Mouse (Mus musculus) midbrain, embryonic 12.5 days (tissue): Measurements from ENCODE around the gene Cpt1c. TPM values are rescaled to one million over a fixed set of nuclear protein-coding genes. Genes with fewer than 3 reads are reported as not detected.

Experiments
- ATAC-seq: fragments of 200-750 bp; cut with Nextera tagmentation; 2 replicates; pipeline ENCODE4 v1.8.0; 2017; ENCODE audit warnings: low read depth, moderate TSS enrichment, moderate library complexity; ENCODE audit not compliant: low FRiP score
- H3K27ac ChIP-seq: fragments of 300-500 bp; sonication (generic); replicated peaks from 2 replicates; pipeline ENCODE4 v1.5.1; 2016; ENCODE audit warnings: mild to moderate bottlenecking
- H3K27me3 ChIP-seq: fragments of 300-500 bp; sonication (generic); 2 replicates; pipeline ENCODE4 v1.6.1; 2016; ENCODE audit warnings: mild to moderate bottlenecking
- H3K36me3 ChIP-seq: fragments of 300-500 bp; sonication (generic); 2 replicates; pipeline ENCODE4 v1.6.1; 2016
- H3K4me1 ChIP-seq: fragments of 300-500 bp; sonication (generic); 2 replicates; pipeline ENCODE4 v1.6.1; 2016
- H3K4me2 ChIP-seq: fragments of 300-500 bp; sonication (generic); replicated peaks from 2 replicates; pipeline ENCODE4 v1.6.1; 2016; ENCODE audit warnings: mild to moderate bottlenecking, moderate library complexity
- H3K4me3 ChIP-seq: fragments of 300-500 bp; sonication (generic); 2 replicates; pipeline ENCODE4 v1.5.1; 2016; ENCODE audit warnings: mild to moderate bottlenecking
- H3K9ac ChIP-seq: fragments of 300-500 bp; sonication (generic); replicated peaks from 2 replicates; pipeline ENCODE4 v1.6.1; 2016; ENCODE audit warnings: mild to moderate bottlenecking, moderate library complexity
- H3K9me3 ChIP-seq: fragments of 300-500 bp; sonication (generic); 2 replicates; pipeline ENCODE4 v1.6.1; 2016; ENCODE audit warnings: mild to moderate bottlenecking
- WGBS: fragments of 180-500 bp; shearing (Covaris S2); methylation state at CpG from one replicate; pipeline ENCODE4 v1.1.7; 2016; 5-methylcytosine and 5-hydroxymethylcytosine counted together
- polyA plus RNA-seq: library from polyadenylated mRNA; unstranded; fragments of >200 nt; fragmentation: Nextera tagmentation; extraction: Ambion mirVana; gene quantifications from 2 replicates; pipeline ENCODE4 v1.2.1, GENCODE M21; 2016

Cpt1c gene
- polyA plus RNA-seq, 1 experiment from 2014 or later, result 43.7 TPM

GRCm38 (mm10) chr7:44997940-44998428 is 23.3 kb upstream of the Cpt1c start:
- Histone ChIP-seq H3K9ac (peak overlapping the region; percentile 82), H3K4me2 (peak overlapping the region; percentile 79), H3K4me1 (peaks cover 37% of the 10 kb centered on the region), H3K36me3 (peaks cover 45% of the 10 kb centered on the region), H3K9me3 (no peaks in the 10 kb centered on the region), H3K27me3 (no peaks in the 10 kb centered on the region), H3K27ac (peak overlapping the region; percentile 80), H3K4me3 (peak overlapping the region; percentile 68)
- WGBS, result 6% methylated on average over 15 of the region's 15 CpGs
- ATAC-seq, result peak; percentile 17; the same call in 1 of the 2 replicates

- Histone ChIP-seq H3K9ac (peak within 1 kb of the TSS; percentile 82), H3K36me3 (peaks cover 45% of the 10 kb centered on the region), H3K27me3 (no peaks in the 10 kb centered on the region), H3K27ac (peak within 1 kb of the TSS; percentile 80), H3K9me3 (no peaks in the 10 kb centered on the region), H3K4me3 (peak within 1 kb of the TSS; percentile 68), H3K4me1 (peaks cover 37% of the 10 kb centered on the region), H3K4me2 (peak within 1 kb of the TSS; percentile 79)
- WGBS, result under 1% methylated on average over 43 of the region's 43 CpGs
- peak; percentile 90 for ATAC-seq
These were observed 22.7 kb upstream of the Cpt1c start, which contains the start of gene Irf3 for GRCm38 (mm10) chr7:44997231-44997939. Gene Irf3 (plus strand): TSS chr7:44997648.

DNA sequence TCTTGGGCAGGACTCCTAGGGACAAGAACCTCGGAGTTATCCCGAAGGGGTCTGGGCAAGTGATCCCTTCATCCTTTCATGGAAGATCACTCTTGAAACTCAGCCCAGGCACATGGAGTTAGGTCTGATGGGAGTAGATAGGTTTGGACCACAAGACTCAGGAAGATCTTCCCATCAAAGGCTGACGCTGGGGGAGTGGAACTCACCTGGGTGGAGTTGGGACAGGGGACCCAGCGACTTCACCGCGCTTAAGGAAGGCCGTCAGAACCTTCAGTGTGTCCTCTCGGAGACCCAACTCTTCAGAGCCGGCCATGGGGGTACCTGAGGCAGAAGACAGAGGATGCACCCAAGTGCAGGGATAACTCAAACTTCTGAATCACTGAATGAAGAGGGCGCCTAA is 22.0 kb upstream of the Cpt1c start:
- Histone ChIP-seq H3K27me3 (no peaks in the 10 kb centered on the region), H3K4me1 (peaks cover 37% of the 10 kb centered on the region), H3K27ac (peak overlapping the region; percentile 80; the same call in 1 of the 2 replicates), H3K4me2 (peak overlapping the region; percentile 79), H3K9me3 (no peaks in the 10 kb centered on the region), H3K36me3 (peaks cover 45% of the 10 kb centered on the region), H3K9ac (peak overlapping the region; percentile 82), H3K4me3 (peak overlapping the region; percentile 68)
- ATAC-seq, result no peak
- WGBS, result 13% methylated on average over 10 of the region's 10 CpGs

- Histone ChIP-seq H3K27ac (peak overlapping the region; percentile 89), H3K36me3 (peaks cover 27% of the 10 kb centered on the region), H3K9ac (peak overlapping the region; percentile 75), H3K27me3 (no peaks in the 10 kb centered on the region), H3K4me3 (peak overlapping the region; percentile 82), H3K4me1 (peaks cover 37% of the 10 kb centered on the region), H3K9me3 (no peaks in the 10 kb centered on the region), H3K4me2 (peak overlapping the region; percentile 63)
- whole genome bisulfite sequencing, result under 1% methylated on average over 29 of the region's 29 CpGs
- ATAC-seq, result peak; percentile 31
These were observed 12.4 kb upstream of the Cpt1c start for GRCm38 (mm10) chr7:44986879-44987718.

DNA sequence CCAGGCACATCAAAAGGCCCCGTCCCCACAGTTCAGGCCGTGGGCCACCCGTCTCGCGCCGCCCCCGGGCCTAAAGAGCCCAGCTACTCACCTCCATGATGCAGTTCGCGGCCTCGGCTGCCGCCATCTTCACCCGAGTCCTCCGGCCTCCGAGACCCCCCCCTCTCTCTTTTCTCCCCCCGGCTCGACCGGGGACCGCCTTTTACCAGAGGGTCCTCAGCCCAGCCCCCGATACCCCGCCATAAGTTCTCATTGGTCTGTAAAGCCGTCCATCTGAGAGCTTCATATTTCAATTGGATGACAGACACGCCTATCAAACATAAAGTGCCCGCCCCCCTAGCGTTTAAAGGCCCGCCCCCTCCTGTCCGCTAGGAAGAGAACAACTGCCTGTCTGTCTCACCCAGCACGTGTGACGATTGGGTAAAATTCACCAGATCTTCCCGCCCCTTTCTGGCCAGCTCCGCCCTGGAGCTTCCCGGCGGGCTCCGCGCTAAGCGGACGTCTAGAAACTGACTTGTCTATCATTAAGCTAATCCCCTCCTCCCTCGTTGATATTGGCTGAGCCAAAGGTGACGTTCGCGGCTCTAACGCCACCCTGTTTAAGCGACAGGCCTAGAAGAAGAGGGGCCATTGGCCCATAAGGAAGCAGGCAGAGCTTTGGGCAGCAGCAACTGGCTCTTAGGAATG is 11.7 kb upstream of the Cpt1c start, which contains the start of gene Prmt1:
Prmt1 (minus strand) TSS at position 377 of the 687 bp plus-strand sequence.
- Histone ChIP-seq H3K4me2 (peak within 1 kb of the TSS; percentile 63), H3K4me1 (peaks cover 37% of the 10 kb centered on the region), H3K9me3 (no peaks in the 10 kb centered on the region), H3K27me3 (no peaks in the 10 kb centered on the region), H3K4me3 (peak within 1 kb of the TSS; percentile 82), H3K27ac (peak within 1 kb of the TSS; percentile 94), H3K36me3 (peaks cover 27% of the 10 kb centered on the region), H3K9ac (peak within 1 kb of the TSS; percentile 97)
- peak; percentile 95 for ATAC-seq
- WGBS, result under 1% methylated on average over 41 of the region's 42 CpGs

GRCm38 (mm10) chr7:44985595-44986191 is 11.0 kb upstream of the Cpt1c start:
- 1% methylated on average over 44 of the region's 45 CpGs for WGBS
- peak; percentile 4 for ATAC-seq
- H3K9me3 ChIP-seq, result no peaks in the 10 kb centered on the region
- H3K27me3 ChIP-seq, result no peaks in the 10 kb centered on the region
- peaks cover 37% of the 10 kb centered on the region for H3K4me1 ChIP-seq
- peak overlapping the region; percentile 62 for H3K4me2 ChIP-seq
- H3K36me3 ChIP-seq, result peaks cover 31% of the 10 kb centered on the region
- H3K4me3 ChIP-seq, result peak overlapping the region; percentile 82
- peak overlapping the region; percentile 97 for H3K9ac ChIP-seq
- peak overlapping the region; percentile 94 for H3K27ac ChIP-seq

DNA sequence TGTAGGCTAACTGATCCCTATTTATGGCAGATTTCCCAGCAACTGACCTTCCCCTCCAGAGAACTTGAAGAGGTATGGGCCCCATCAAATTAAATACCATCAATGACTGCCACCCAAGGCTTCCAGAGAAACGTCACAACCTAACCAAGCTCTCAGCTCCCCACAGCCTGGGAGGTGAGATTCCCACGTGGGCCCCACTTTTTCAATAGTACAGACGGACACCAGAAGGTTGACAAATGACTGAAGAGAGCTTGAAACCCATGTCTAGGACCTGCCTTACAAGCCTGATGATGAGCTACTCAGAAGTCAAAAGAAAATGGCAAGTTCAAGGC is 10.1 kb upstream of the Cpt1c start:
- Histone ChIP-seq H3K4me1 (peaks cover 37% of the 10 kb centered on the region), H3K9ac (0 out of 2 replicates have a peak overlapping the region, but pooled peaks have one; percentile 97), H3K27ac (peak overlapping the region; percentile 94; the same call in 1 of the 2 replicates), H3K9me3 (no peaks in the 10 kb centered on the region), H3K4me2 (peak overlapping the region; percentile 62), H3K27me3 (no peaks in the 10 kb centered on the region), H3K4me3 (peak overlapping the region; percentile 82), H3K36me3 (peaks cover 40% of the 10 kb centered on the region)
- ATAC-seq, result no peak
- WGBS, result 53% methylated on average over 3 of the region's 3 CpGs

DNA sequence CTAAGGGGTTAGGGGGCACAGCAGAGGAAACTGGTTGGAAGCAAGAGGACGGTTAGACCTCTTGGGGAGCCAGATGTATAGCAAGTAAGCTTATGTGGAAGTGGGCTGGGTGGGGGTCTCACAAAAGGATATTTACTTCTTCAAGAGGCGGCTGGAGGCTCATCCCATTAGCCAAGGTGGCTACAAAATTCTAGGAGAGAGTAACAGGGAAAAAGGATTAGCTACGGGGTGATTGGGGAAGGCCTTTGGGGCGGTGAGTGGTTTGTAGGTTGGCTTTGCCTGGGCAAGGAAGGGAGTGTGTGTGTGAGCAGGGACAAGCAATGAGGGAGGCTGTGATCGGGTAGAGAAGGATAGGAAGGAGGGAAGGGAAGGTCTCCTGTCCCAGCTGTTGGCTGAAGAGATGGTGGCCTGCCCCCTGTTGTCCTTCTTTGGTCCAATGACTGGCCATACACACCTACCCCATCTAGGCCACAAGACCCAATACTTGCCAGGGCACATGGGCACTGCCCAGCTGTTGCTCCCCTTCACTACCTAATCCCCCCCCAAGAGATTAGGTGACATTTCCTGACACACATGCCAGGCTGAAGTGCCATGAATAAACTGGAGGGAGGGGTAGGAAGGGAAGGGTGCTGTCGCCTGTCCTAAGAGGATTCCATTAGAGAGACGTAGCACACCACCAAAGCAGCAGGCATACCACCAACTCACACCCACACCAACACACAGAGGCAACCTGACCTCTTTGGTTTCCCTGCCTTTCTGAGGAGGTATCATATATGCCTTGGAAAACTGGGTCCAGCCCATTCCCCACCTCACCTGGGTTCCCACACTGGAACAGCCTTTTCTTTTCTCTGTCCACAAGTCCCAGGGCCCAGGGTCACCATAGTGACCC is 9.5 kb upstream of the Cpt1c start:
- Histone ChIP-seq H3K4me3 (peak overlapping the region; percentile 82), H3K4me2 (peak overlapping the region; percentile 62), H3K9me3 (no peaks in the 10 kb centered on the region), H3K36me3 (peaks cover 40% of the 10 kb centered on the region), H3K27me3 (no peaks in the 10 kb centered on the region), H3K27ac (peak overlapping the region; percentile 94), H3K4me1 (peaks cover 35% of the 10 kb centered on the region), H3K9ac (peak overlapping the region; percentile 48; the same call in 1 of the 2 replicates)
- no peak for ATAC-seq
- WGBS, result 71% methylated on average over 7 of the region's 7 CpGs

DNA sequence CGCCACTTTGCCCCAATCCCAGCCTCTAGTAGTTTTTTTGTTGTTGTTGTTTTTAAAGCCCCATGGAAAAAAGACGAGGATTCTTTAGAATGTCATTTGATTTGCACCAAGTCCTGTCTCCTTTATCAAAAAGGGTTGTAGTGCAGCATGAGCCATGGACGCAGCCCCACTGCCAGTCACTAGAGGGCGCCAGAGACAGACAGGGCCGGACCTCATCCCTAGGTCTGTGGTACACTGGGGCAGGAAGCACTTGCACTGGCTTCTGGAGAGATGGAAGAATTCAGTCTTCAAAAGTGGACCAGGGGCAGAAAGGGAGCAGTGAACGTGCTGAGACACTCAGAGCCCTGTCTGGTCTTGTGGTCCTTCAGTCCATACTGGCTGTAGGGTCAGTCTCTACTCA is 8.4 kb upstream of the Cpt1c start:
- H3K4me2 ChIP-seq, result 0 out of 2 replicates have a peak overlapping the region, but pooled peaks have one; percentile 62
- H3K27ac ChIP-seq, result peak overlapping the region; percentile 94; the same call in 1 of the 2 replicates
- no peak overlapping the region for H3K9ac ChIP-seq
- peak overlapping the region; percentile 82 for H3K4me3 ChIP-seq
- no peaks in the 10 kb centered on the region for H3K9me3 ChIP-seq
- H3K4me1 ChIP-seq, result peaks cover 26% of the 10 kb centered on the region
- peaks cover 50% of the 10 kb centered on the region for H3K36me3 ChIP-seq
- H3K27me3 ChIP-seq, result no peaks in the 10 kb centered on the region
- no peak for ATAC-seq
- WGBS, result 36% methylated on average over 6 of the region's 6 CpGs

GRCm38 (mm10) chr7:44981539-44981938 is 6.9 kb upstream of the Cpt1c start:
- WGBS, result 97% methylated on average over 8 of the region's 8 CpGs
- H3K27ac ChIP-seq, result no peak overlapping the region
- peaks cover 23% of the 10 kb centered on the region for H3K4me1 ChIP-seq
- no peak overlapping the region for H3K9ac ChIP-seq
- no peaks in the 10 kb centered on the region for H3K9me3 ChIP-seq
- H3K36me3 ChIP-seq, result peaks cover 65% of the 10 kb centered on the region
- no peak overlapping the region for H3K4me3 ChIP-seq
- ATAC-seq, result no peak
- no peak overlapping the region for H3K4me2 ChIP-seq
- H3K27me3 ChIP-seq, result no peaks in the 10 kb centered on the region
